Mouse (Mus musculus): Measurements from ENCODE around the gene Ptgdr2.

DNA sequence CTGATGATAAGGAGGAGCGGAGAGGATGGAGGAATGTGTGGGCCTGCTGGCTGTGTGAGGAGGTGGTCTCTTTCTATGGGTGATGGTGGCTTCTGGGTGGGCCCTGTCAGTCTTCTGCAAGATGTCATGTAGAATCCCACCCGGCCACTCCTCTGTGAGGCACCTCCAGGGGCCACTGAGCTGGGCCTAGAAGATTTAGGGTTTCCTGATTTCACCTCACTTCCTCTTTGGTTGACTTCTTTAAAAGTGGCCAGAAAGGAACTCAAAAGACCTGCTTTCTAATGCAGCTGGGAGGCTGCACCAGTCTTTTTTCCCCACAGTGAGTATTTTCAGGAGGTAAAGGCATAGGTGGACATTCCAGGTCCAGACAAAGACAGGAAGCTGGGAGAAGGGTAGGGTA lies 6.3 kb upstream of the Ptgdr2 start:
- TF ChIP-seq CTCF (IDR thresholded peaks at IDR 0.05) (no peak), EP300 (IDR thresholded peaks at IDR 0.05; ENCODE audit: insufficient read depth, low read depth, low read length) (no peak), POLR2A (IDR thresholded peaks at IDR 0.05; ENCODE audit: insufficient read depth, low read depth, low read length) (no peak)
